Mouse (Mus musculus): ENCODE measurements around the gene Prl2c3. TPM values are rescaled to one million over a fixed set of nuclear protein-coding genes. Genes with fewer than 3 reads are reported as not detected.
"Not testable (repeated sequence)": the region's sequence is repeated elsewhere in the genome, so short reads cannot be mapped to it uniquely, and the experiment has no call there.

Prl2c3 gene
- polyA plus RNA-seq (2012; fragmentation: generic; extraction: Trizol), result 53.6 TPM
- long read RNA-seq, experiment 1, transcript Prl2c3-203 (2 exons, 631 nt), result minor isoform, 12 of 199 reads
- long read RNA-seq, experiment 1, transcript Prl2c3-201 (5 exons, 857 nt), result major isoform, 161 of 199 reads
- long read RNA-seq, experiment 1, partial matches to known transcripts, result 11 of 199 reads
- long read RNA-seq, experiment 1, other reads (novel, unspliced or antisense), result 15 of 199 reads
- long read RNA-seq, experiment 2, transcript Prl2c3-201 (5 exons, 857 nt), result major isoform, 33 of 45 reads
- long read RNA-seq, experiment 2, transcript Prl2c3-203 (2 exons, 631 nt), result minor isoform, 6 of 45 reads
- long read RNA-seq, experiment 2, partial matches to known transcripts, result 4 of 45 reads
- long read RNA-seq, experiment 2, other reads (novel, unspliced or antisense), result 2 of 45 reads

DNA sequence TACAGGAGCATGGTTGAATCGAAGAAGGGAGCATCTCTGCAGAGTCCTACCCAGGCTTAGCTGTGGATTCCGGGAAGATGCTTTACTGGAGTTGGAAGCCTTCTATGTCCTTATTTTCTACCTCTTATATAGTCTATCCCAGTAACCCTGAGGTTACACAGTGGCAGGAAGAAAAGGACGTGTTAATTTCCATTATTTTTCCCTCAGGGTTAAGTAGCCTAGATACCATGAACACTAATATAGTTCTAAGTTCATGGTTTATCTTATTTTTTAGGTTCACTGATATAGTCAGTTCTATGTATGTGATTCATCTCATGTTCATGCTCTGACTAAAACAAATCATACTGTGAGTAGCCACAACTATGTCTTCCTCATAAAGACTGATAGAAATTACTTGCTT, at the start of gene Prl2c3:
TSS of gene Prl2c3 (minus strand) at position 101 of the 400 bp plus-strand sequence.
- H3K79me2 ChIP-seq (ENCODE audit: control insufficient read depth, insufficient read depth); H3ac ChIP-seq (ENCODE audit: control insufficient read depth, insufficient read length, low read depth); H3K79me3 ChIP-seq (ENCODE audit: low read depth); H3K4me3 ChIP-seq (ENCODE audit: insufficient read depth, poor library complexity, severe bottlenecking); H3K27me3 ChIP-seq (ENCODE audit: control insufficient read depth, insufficient read depth, insufficient read length); H3K36me3 ChIP-seq (ENCODE audit: control insufficient read depth, insufficient read depth): not testable (repeated sequence)

DNA sequence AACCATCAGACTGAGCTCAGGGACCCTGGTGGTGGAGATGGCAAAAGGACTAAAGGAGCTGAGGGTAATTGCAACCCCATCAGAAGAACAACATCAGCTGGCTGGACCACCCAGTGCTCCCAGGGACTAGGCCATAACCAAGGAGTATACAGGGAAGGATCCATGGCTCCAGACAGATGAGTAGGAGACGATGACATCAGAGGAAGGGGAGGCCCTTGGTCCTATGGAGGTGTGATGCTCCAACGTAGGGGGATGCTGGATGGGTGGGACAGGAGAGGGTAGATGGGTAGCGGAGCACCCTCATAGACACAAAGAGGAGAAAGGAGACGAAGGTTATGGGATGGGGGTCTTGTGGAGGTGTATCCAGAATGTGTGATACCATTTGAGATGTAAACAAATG, 48.4 kb upstream of the Prl2c3 start:
- not testable (repeated sequence) for H3K79me3 ChIP-seq (ENCODE audit: low read depth); H3K79me2 ChIP-seq (ENCODE audit: control insufficient read depth, insufficient read depth); H3ac ChIP-seq (ENCODE audit: control insufficient read depth, insufficient read length, low read depth); H3K4me3 ChIP-seq (ENCODE audit: insufficient read depth, poor library complexity, severe bottlenecking); H3K36me3 ChIP-seq (ENCODE audit: control insufficient read depth, insufficient read depth); H3K27me3 ChIP-seq (ENCODE audit: control insufficient read depth, insufficient read depth, insufficient read length)

DNA sequence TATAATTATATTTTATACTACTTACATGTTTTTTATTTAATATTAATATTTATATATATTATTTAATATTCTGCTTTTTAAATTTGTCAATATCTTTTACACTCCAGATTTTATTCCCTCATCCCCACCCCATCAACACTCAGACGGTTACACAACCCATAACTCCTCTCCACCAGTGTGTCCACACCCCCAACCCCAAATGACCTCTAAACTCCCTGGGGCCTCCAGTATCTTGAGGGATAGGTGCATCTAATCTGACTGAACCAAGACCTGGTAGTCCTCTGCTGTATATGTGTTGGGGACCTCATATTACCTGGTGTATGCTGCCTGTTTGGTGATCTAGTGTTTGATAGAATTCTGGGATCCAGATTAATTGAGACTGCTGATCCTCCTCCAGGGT, 44.8 kb upstream of the Prl2c3 start:
- H3K36me3 ChIP-seq (ENCODE audit: control insufficient read depth, insufficient read depth); H3K79me3 ChIP-seq (ENCODE audit: low read depth); H3K79me2 ChIP-seq (ENCODE audit: control insufficient read depth, insufficient read depth); H3ac ChIP-seq (ENCODE audit: control insufficient read depth, insufficient read length, low read depth); H3K4me3 ChIP-seq (ENCODE audit: insufficient read depth, poor library complexity, severe bottlenecking); H3K27me3 ChIP-seq (ENCODE audit: control insufficient read depth, insufficient read depth, insufficient read length): not testable (repeated sequence)

GRCm38 (mm10) chr13:12837546-12837945, 37.7 kb upstream of the Prl2c3 start:
- H3K79me2 ChIP-seq (ENCODE audit: control insufficient read depth, insufficient read depth); H3ac ChIP-seq (ENCODE audit: control insufficient read depth, insufficient read length, low read depth); H3K79me3 ChIP-seq (ENCODE audit: low read depth); H3K36me3 ChIP-seq (ENCODE audit: control insufficient read depth, insufficient read depth); H3K4me3 ChIP-seq (ENCODE audit: insufficient read depth, poor library complexity, severe bottlenecking); H3K27me3 ChIP-seq (ENCODE audit: control insufficient read depth, insufficient read depth, insufficient read length): not testable (repeated sequence)

DNA sequence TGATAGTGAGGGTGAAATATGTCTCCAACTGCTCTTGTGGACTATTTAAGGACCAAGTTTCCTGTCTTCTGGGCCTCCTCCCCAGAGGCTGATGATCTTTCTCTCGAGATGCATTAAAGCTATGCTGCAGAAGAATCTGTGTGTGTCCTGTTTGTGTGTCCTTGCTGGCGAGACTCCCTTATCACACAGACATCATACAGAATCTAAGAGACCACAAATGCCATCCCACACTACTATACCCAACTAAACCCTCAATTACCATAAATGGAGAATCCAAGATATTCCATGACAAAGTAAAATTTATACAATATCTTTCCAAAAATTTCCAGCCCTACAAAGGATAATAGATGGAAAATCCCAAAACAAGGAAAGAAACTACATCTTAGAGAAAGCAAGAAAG, 31.9 kb upstream of the Prl2c3 start:
- TF ChIP-seq MAX (IDR thresholded peaks at IDR 0.05), result no peak
- no peak for TF ChIP-seq MYOD1 (IDR thresholded peaks at IDR 0.05; ENCODE audit: control insufficient read depth, insufficient read length, low read depth)
- TF ChIP-seq CEBPB (IDR thresholded peaks at IDR 0.05; ENCODE audit: low read depth), result no peak
- no peak for TF ChIP-seq FOSL1 (IDR thresholded peaks at IDR 0.05; ENCODE audit: insufficient read depth, low read length, poor library complexity, severe bottlenecking)
- TF ChIP-seq CTCF (IDR thresholded peaks at IDR 0.05; ENCODE audit: control insufficient read depth, insufficient read depth, insufficient read length), result no peak
- no peak for TF ChIP-seq USF1 (IDR thresholded peaks at IDR 0.05; ENCODE audit: low read depth)
- no peak for TF ChIP-seq MYOG (IDR thresholded peaks at IDR 0.05; ENCODE audit: control insufficient read depth, extremely low read depth, insufficient read length)

GRCm38 (mm10) chr13:12829031-12829430, 29.2 kb upstream of the Prl2c3 start:
- no peaks in the 10 kb centered on the region for H3K79me3 ChIP-seq (ENCODE audit: low read depth)
- TF ChIP-seq MAX (IDR thresholded peaks at IDR 0.05) (no peak), FOSL1 (IDR thresholded peaks at IDR 0.05; ENCODE audit: insufficient read depth, low read length, poor library complexity, severe bottlenecking) (no peak), CTCF (IDR thresholded peaks at IDR 0.05; ENCODE audit: control insufficient read depth, insufficient read depth, insufficient read length) (no peak), MYOD1 (IDR thresholded peaks at IDR 0.05; ENCODE audit: control insufficient read depth, insufficient read length, low read depth) (no peak), MYOG (IDR thresholded peaks at IDR 0.05; ENCODE audit: control insufficient read depth, extremely low read depth, insufficient read length) (no peak), CEBPB (IDR thresholded peaks at IDR 0.05; ENCODE audit: low read depth) (no peak)
- H3K79me2 ChIP-seq (ENCODE audit: control insufficient read depth, insufficient read depth), result no peaks in the 10 kb centered on the region
- no peaks in the 10 kb centered on the region for H3K27me3 ChIP-seq (ENCODE audit: control insufficient read depth, insufficient read depth, insufficient read length)
- H3ac ChIP-seq (ENCODE audit: control insufficient read depth, insufficient read length, low read depth), result no peak overlapping the region
- no peaks in the 10 kb centered on the region for H3K36me3 ChIP-seq (ENCODE audit: control insufficient read depth, insufficient read depth)
- no peak overlapping the region for H3K4me3 ChIP-seq (ENCODE audit: insufficient read depth, poor library complexity, severe bottlenecking)

More for the DNA sequence above, 31.9 kb upstream of the Prl2c3 start:
- H3K36me3 ChIP-seq (ENCODE audit: control insufficient read depth, insufficient read depth), result no peaks in the 10 kb centered on the region
- no peaks in the 10 kb centered on the region for H3K79me2 ChIP-seq (ENCODE audit: control insufficient read depth, insufficient read depth)
- H3K27me3 ChIP-seq (ENCODE audit: control insufficient read depth, insufficient read depth, insufficient read length), result no peaks in the 10 kb centered on the region
- no peak overlapping the region for H3K4me3 ChIP-seq (ENCODE audit: insufficient read depth, poor library complexity, severe bottlenecking)
- no peak overlapping the region for H3ac ChIP-seq (ENCODE audit: control insufficient read depth, insufficient read length, low read depth)
- H3K79me3 ChIP-seq (ENCODE audit: low read depth), result no peaks in the 10 kb centered on the region

- H3K79me2 ChIP-seq (ENCODE audit: control insufficient read depth, insufficient read depth); H3ac ChIP-seq (ENCODE audit: control insufficient read depth, insufficient read length, low read depth); H3K27me3 ChIP-seq (ENCODE audit: control insufficient read depth, insufficient read depth, insufficient read length); H3K4me3 ChIP-seq (ENCODE audit: insufficient read depth, poor library complexity, severe bottlenecking); H3K36me3 ChIP-seq (ENCODE audit: control insufficient read depth, insufficient read depth); H3K79me3 ChIP-seq (ENCODE audit: low read depth): not testable (repeated sequence)
Measured at GRCm38 (mm10) chr13:12824500-12825176, 24.8 kb upstream of the Prl2c3 start.

All from C2C12 (cell line).